Mouse (Mus musculus) liver, adult (tissue): ENCODE data around the gene Sap25.

Source experiments
- GATA4 ChIP-seq: IDR thresholded peaks from 2 replicates; pipeline ENCODE4 v1.6.1; 2014; ENCODE audit warnings: mild to moderate bottlenecking, low read length; ENCODE audit not compliant: insufficient replicate concordance

Gene Sap25

GRCm38 (mm10) chr5:137645091-137645651 lies 4.0 kb downstream of the Sap25 start:
- TF ChIP-seq GATA4, result no peak

GRCm38 (mm10) chr5:137645652-137646091 lies 4.5 kb downstream of the Sap25 start, which contains the start of gene Irs3:
TSS of gene Irs3 (minus strand) at chr5:137645714.
- TF ChIP-seq GATA4, result no peak

- no peak for TF ChIP-seq GATA4
These were observed 6.9 kb downstream of the Sap25 start for GRCm38 (mm10) chr5:137647827-137648601.

- no peak for TF ChIP-seq GATA4
These were observed 8.1 kb downstream of the Sap25 start for GRCm38 (mm10) chr5:137649251-137649650.

GRCm38 (mm10) chr5:137649669-137650571 lies 8.8 kb downstream of the Sap25 start:
- no peak for TF ChIP-seq GATA4

- TF ChIP-seq GATA4, result no peak
These were observed 11.3 kb downstream of the Sap25 start for GRCm38 (mm10) chr5:137652474-137652873.

GRCm38 (mm10) chr5:137653366-137653765 lies 12.2 kb downstream of the Sap25 start:
- TF ChIP-seq GATA4, result no peak

GRCm38 (mm10) chr5:137654746-137655145 lies 13.6 kb downstream of the Sap25 start:
- no peak for TF ChIP-seq GATA4

- TF ChIP-seq GATA4, result no peak
These were observed 15.8 kb downstream of the Sap25 start for GRCm38 (mm10) chr5:137656977-137657376.

- no peak for TF ChIP-seq GATA4
These were observed 19.0 kb downstream of the Sap25 start for GRCm38 (mm10) chr5:137660064-137660688.

GRCm38 (mm10) chr5:137663057-137663456 lies 21.9 kb downstream of the Sap25 start:
- TF ChIP-seq GATA4, result no peak

- TF ChIP-seq GATA4, result no peak
These were observed 27.8 kb downstream of the Sap25 start for GRCm38 (mm10) chr5:137668971-137669370.

GRCm38 (mm10) chr5:137670240-137670639 lies 29.1 kb downstream of the Sap25 start:
- no peak for TF ChIP-seq GATA4

- peak; percentile 84; the same call in 1 of the 2 replicates for TF ChIP-seq GATA4
These were observed 30.5 kb downstream of the Sap25 start for GRCm38 (mm10) chr5:137671443-137672240.
